Mouse (Mus musculus) stomach, embryonic 14.5 days (tissue): Measurements from ENCODE around the gene L3mbtl3. TPM values are rescaled to one million over a fixed set of nuclear protein-coding genes. Genes with fewer than 3 reads are reported as not detected.

Experiments used
- ATAC-seq: fragments of 200-750 bp; cut with Nextera tagmentation; 2 replicates; pipeline ENCODE4 v1.8.0; 2017; ENCODE audit warnings: low read depth, moderate TSS enrichment; ENCODE audit not compliant: insufficient number of reproducible peaks, insufficient read depth, low FRiP score
- H3K27ac ChIP-seq: fragments of 300-500 bp; sonication (generic); 2 replicates; pipeline ENCODE4 v1.5.1; 2014; ENCODE audit warnings: mild to moderate bottlenecking, low read length, moderate library complexity, mixed read lengths
- H3K27me3 ChIP-seq: fragments of 300-500 bp; sonication (generic); 2 replicates; pipeline ENCODE4 v1.6.1; 2014; ENCODE audit warnings: low read length, control low read depth, mixed read lengths; ENCODE audit not compliant: control insufficient read depth, insufficient read depth
- H3K36me3 ChIP-seq: fragments of 300-500 bp; sonication (generic); 2 replicates; pipeline ENCODE4 v1.6.1; 2014; ENCODE audit warnings: mild to moderate bottlenecking, control low read depth, low read length, moderate library complexity, mixed read lengths; ENCODE audit not compliant: control insufficient read depth, insufficient read depth
- H3K4me1 ChIP-seq: fragments of 300-500 bp; sonication (generic); 2 replicates; pipeline ENCODE4 v1.6.1; 2014; ENCODE audit warnings: low read length, control low read depth, mixed read lengths; ENCODE audit not compliant: control insufficient read depth, insufficient read depth
- H3K4me2 ChIP-seq: fragments of 300-500 bp; sonication (generic); replicated peaks from 2 replicates; pipeline ENCODE4 v1.6.1; 2014; ENCODE audit warnings: low read depth, low read length, control low read depth
- H3K4me3 ChIP-seq: fragments of 300-500 bp; sonication (generic); 2 replicates; pipeline ENCODE4 v1.5.1; 2014; ENCODE audit warnings: low read depth, low read length, control low read depth
- H3K9ac ChIP-seq: fragments of 300-500 bp; sonication (generic); replicated peaks from 2 replicates; pipeline ENCODE4 v1.6.1; 2014; ENCODE audit warnings: low read depth, mild to moderate bottlenecking, control low read depth, low read length, moderate library complexity, mixed read lengths
- H3K9me3 ChIP-seq: fragments of 300-500 bp; sonication (generic); 2 replicates; pipeline ENCODE4 v1.6.1; 2016; ENCODE audit warnings: low read depth, low read length, control low read depth; ENCODE audit not compliant: control insufficient read depth
- WGBS: fragments of 180-500 bp; shearing (Covaris S2); extraction: QIAGEN DNeasy Blood & Tissue Kit; methylation state at CpG from one replicate; pipeline ENCODE4 v1.1.7; 2014; 5-methylcytosine and 5-hydroxymethylcytosine counted together
- polyA plus RNA-seq: library from polyadenylated mRNA; unstranded; fragments of >200 nt; fragmentation: Nextera tagmentation; extraction: Ambion mirVana; gene quantifications from 2 replicates; pipeline ENCODE4 v1.2.1, GENCODE M21; 2014

The L3mbtl3 gene
- polyA plus RNA-seq, 1 experiment from 2014 or later = 16.3 TPM

- Histone ChIP-seq H3K4me3 (no peak overlapping the region), H3K36me3 (peaks cover 23% of the 10 kb centered on the region), H3K27ac (no peak overlapping the region), H3K4me2 (no peak overlapping the region), H3K4me1 (no peaks in the 10 kb centered on the region), H3K9me3 (no peaks in the 10 kb centered on the region), H3K9ac (no peak overlapping the region), H3K27me3 (no peaks in the 10 kb centered on the region)
- 83% methylated on average over 17 of the region's 17 CpGs for WGBS
- no peak for ATAC-seq
These were observed 47.9 kb downstream of the L3mbtl3 start for GRCm38 (mm10) chr10:26327691-26328542.

- Histone ChIP-seq H3K27ac (no peak overlapping the region), H3K4me2 (no peak overlapping the region), H3K36me3 (peaks cover 23% of the 10 kb centered on the region), H3K9me3 (no peaks in the 10 kb centered on the region), H3K27me3 (no peaks in the 10 kb centered on the region), H3K9ac (no peak overlapping the region), H3K4me1 (no peaks in the 10 kb centered on the region), H3K4me3 (no peak overlapping the region)
- WGBS = 93% methylated on average over 5 of the region's 5 CpGs
- no peak for ATAC-seq
These were observed 48.5 kb downstream of the L3mbtl3 start for GRCm38 (mm10) chr10:26327291-26327690.

- peaks cover 26% of the 10 kb centered on the region for H3K36me3 ChIP-seq
- 80% methylated on average over 2 of the region's 2 CpGs for WGBS
These were observed 50.5 kb downstream of the L3mbtl3 start for GRCm38 (mm10) chr10:26325320-26325719.

GRCm38 (mm10) chr10:26322344-26323051 is 53.3 kb downstream of the L3mbtl3 start:
- Histone ChIP-seq H3K36me3 (peaks cover 25% of the 10 kb centered on the region), H3K27ac (no peak overlapping the region), H3K9ac (no peak overlapping the region), H3K4me1 (no peaks in the 10 kb centered on the region), H3K27me3 (no peaks in the 10 kb centered on the region), H3K4me2 (no peak overlapping the region), H3K4me3 (no peak overlapping the region), H3K9me3 (no peaks in the 10 kb centered on the region)
- WGBS = 82% methylated on average over 7 of the region's 7 CpGs
- ATAC-seq = no peak

More at GRCm38 (mm10) chr10:26325320-26325719, 50.5 kb downstream of the L3mbtl3 start:
- H3K27me3 ChIP-seq = no peaks in the 10 kb centered on the region
- H3K9me3 ChIP-seq = no peaks in the 10 kb centered on the region
- H3K9ac ChIP-seq = no peak overlapping the region
- no peak overlapping the region for H3K27ac ChIP-seq
- H3K4me1 ChIP-seq = no peaks in the 10 kb centered on the region
- ATAC-seq = no peak
- H3K4me2 ChIP-seq = no peak overlapping the region
- no peak overlapping the region for H3K4me3 ChIP-seq

GRCm38 (mm10) chr10:26320679-26321078 is 55.1 kb downstream of the L3mbtl3 start:
- H3K27me3 ChIP-seq = no peaks in the 10 kb centered on the region
- no peak overlapping the region for H3K4me3 ChIP-seq
- H3K36me3 ChIP-seq = peaks cover 16% of the 10 kb centered on the region
- no peak for ATAC-seq
- no peaks in the 10 kb centered on the region for H3K9me3 ChIP-seq
- no peak overlapping the region for H3K27ac ChIP-seq
- 72% methylated on average over 4 of the region's 4 CpGs for WGBS
- no peak overlapping the region for H3K4me2 ChIP-seq
- H3K9ac ChIP-seq = no peak overlapping the region
- no peaks in the 10 kb centered on the region for H3K4me1 ChIP-seq

- Histone ChIP-seq H3K36me3 (peaks cover 21% of the 10 kb centered on the region), H3K27me3 (no peaks in the 10 kb centered on the region), H3K9ac (no peak overlapping the region), H3K27ac (no peak overlapping the region), H3K4me1 (no peaks in the 10 kb centered on the region), H3K9me3 (no peaks in the 10 kb centered on the region), H3K4me3 (no peak overlapping the region), H3K4me2 (no peak overlapping the region)
- no peak for ATAC-seq
- WGBS = 92% methylated on average over 15 of the region's 15 CpGs
These were observed 61.4 kb downstream of the L3mbtl3 start for GRCm38 (mm10) chr10:26314327-26314726.

GRCm38 (mm10) chr10:26303485-26303884 is 72.3 kb downstream of the L3mbtl3 start:
- 94% methylated on average over 6 of the region's 6 CpGs for WGBS
- no peaks in the 10 kb centered on the region for H3K4me1 ChIP-seq
- H3K27ac ChIP-seq = no peak overlapping the region
- no peak overlapping the region for H3K9ac ChIP-seq
- H3K27me3 ChIP-seq = no peaks in the 10 kb centered on the region
- H3K4me3 ChIP-seq = no peak overlapping the region
- no peak overlapping the region for H3K4me2 ChIP-seq
- peaks cover 3% of the 10 kb centered on the region; the same call in 1 of the 2 replicates for H3K36me3 ChIP-seq
- no peaks in the 10 kb centered on the region for H3K9me3 ChIP-seq
- ATAC-seq = no peak

- Histone ChIP-seq H3K36me3 (peaks cover 3% of the 10 kb centered on the region; the same call in 1 of the 2 replicates), H3K9me3 (no peaks in the 10 kb centered on the region), H3K27me3 (no peaks in the 10 kb centered on the region), H3K9ac (no peak overlapping the region), H3K27ac (no peak overlapping the region), H3K4me3 (no peak overlapping the region), H3K4me1 (no peaks in the 10 kb centered on the region), H3K4me2 (no peak overlapping the region)
- ATAC-seq = no peak
- WGBS = 96% methylated on average over 4 of the region's 4 CpGs
These were observed 73.4 kb downstream of the L3mbtl3 start for GRCm38 (mm10) chr10:26302336-26302735.
